Mouse (Mus musculus): ENCODE data around the gene Zmynd15.
A peak's percentile ranks its signal among the peaks of the same experiment; 100 is the strongest.

DNA sequence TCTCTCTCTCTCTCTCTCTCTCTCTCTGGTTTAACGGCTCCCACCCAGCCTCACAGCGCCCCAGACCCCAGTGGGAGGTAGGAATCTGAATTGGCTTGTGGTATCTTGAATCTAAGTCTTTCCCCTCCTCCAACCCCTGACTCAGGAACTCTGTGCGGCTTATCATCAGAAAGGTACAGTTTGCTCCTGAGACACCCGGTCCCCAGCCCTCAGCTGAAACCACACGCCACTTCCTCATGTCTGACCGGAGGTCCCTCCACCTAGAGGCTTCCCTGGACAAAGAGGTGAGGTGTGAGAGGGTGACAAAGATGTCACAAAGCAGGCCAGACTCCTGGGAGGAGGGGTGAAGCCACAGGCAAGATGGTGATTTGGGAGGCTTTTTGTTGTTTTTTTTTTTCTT lies 21.8 kb upstream of the Zmynd15 start:
- TF ChIP-seq ZKSCAN1 (IDR thresholded peaks at IDR 0.05; ENCODE audit: low read depth, low read length) (no peak), EP300 (IDR thresholded peaks at IDR 0.05; ENCODE audit: low read depth in 1 of 2, low read length in 2 of 2) (peak; percentile 80 to 82), GATA1 (IDR thresholded peaks at IDR 0.05; ENCODE audit: low read depth, low read length) (peak; percentile 69), POLR2A (IDR thresholded peaks at IDR 0.05; ENCODE audit: control insufficient read depth in 1 of 2, insufficient read depth in 1 of 2, low read depth in 1 of 2, low read length in 2 of 2, poor library complexity in 1 of 2) (no peak), ZMIZ1 (IDR thresholded peaks at IDR 0.05; ENCODE audit: low read depth, low read length) (no peak), USF2 (IDR thresholded peaks at IDR 0.05; ENCODE audit: borderline replicate concordance in 1 of 2, insufficient read depth in 1 of 2, low read depth in 1 of 2, low read length in 2 of 2) (no peak), TBP (IDR thresholded peaks at IDR 0.05; ENCODE audit: low read depth, low read length) (no peak), CTCF (IDR thresholded peaks at IDR 0.05 in 2 of 3, conservative IDR thresholded peaks at IDR 0.05 in 1 of 3; ENCODE audit: control insufficient read depth in 1 of 3, insufficient read depth in 1 of 3, low read depth in 2 of 3, low read length in 3 of 3, poor library complexity in 1 of 3, severe bottlenecking in 1 of 3) (no peak), TCF12 (IDR thresholded peaks at IDR 0.05; ENCODE audit: low read depth, low read length) (peak; percentile 72), MYC (IDR thresholded peaks at IDR 0.05; ENCODE audit: low read depth, low read length) (no peak), MAFK (IDR thresholded peaks at IDR 0.05; ENCODE audit: borderline replicate concordance, low read depth, low read length) (peak; percentile 63; the same call in 1 of the 2 replicates)
